Mouse (Mus musculus): ENCODE results near the gene Hist1h1c. TPM values are rescaled to one million over a fixed set of nuclear protein-coding genes. Genes with fewer than 3 reads are reported as not detected.
A peak's percentile ranks its signal among the peaks of the same experiment; 100 is the strongest.
"Not testable (repeated sequence)": the region's sequence is repeated elsewhere in the genome, so short reads cannot be mapped to it uniquely, and the experiment has no call there.

Gene Hist1h1c
- total and polyA plus RNA-seq, 3 experiments, result 10.5 to 623 (median 514) TPM

DNA sequence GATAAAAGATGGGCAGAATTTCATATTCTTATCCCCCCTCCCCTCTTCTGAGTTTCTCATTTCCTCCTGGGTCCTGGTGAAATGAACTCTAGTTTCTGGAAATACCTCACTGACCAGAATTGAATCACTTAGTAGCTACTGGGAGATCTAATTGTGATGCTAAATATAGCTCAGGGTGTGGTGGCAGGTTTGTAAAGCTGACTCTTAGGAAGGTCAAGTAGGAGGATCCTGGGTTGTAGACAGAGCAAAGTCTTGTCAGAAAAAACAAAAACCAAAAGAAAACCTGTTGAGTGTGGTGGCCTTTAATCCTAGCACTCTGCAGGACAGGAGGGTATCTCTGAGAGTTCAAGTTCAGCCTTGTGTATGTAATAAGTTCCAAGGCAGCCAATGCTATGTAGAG lies 3.4 kb downstream of the Hist1h1c start:
- ATAC-seq (ENCODE audit: extremely low read depth, insufficient number of reproducible peaks, low FRiP score, poor library complexity, severe bottlenecking) (no peak), DNase-seq (ENCODE audit: low spot score) (no peak)
- Histone ChIP-seq H3K9me3 (replicated peaks) (no peaks in the 10 kb centered on the region), H3K4me3 (ENCODE audit: low read depth, low read length) (no peak overlapping the region), H3K4me1 (ENCODE audit: insufficient read depth, low read depth, low read length) (peaks cover 28% of the 10 kb centered on the region), H3K27me3 (ENCODE audit: insufficient read depth, low read length) (no peaks in the 10 kb centered on the region), H3K36me3 (replicated peaks) (no peaks in the 10 kb centered on the region)
- TF ChIP-seq GATA2 (IDR thresholded peaks at IDR 0.05; ENCODE audit: borderline replicate concordance, low read depth, low read length) (no peak), TAL1 (conservative IDR thresholded peaks at IDR 0.05; ENCODE audit: low read depth, low read length) (no peak), GATA1 (IDR thresholded peaks at IDR 0.05; ENCODE audit: borderline replicate concordance, low read length) (no peak), CTCF (IDR thresholded peaks at IDR 0.05; ENCODE audit: low read depth, low read length) (no peak), POLR2AphosphoS5 (IDR thresholded peaks at IDR 0.05; ENCODE audit: insufficient replicate concordance, low read depth, low read length) (peak; percentile 57; the same call in 1 of the 2 replicates)

DNA sequence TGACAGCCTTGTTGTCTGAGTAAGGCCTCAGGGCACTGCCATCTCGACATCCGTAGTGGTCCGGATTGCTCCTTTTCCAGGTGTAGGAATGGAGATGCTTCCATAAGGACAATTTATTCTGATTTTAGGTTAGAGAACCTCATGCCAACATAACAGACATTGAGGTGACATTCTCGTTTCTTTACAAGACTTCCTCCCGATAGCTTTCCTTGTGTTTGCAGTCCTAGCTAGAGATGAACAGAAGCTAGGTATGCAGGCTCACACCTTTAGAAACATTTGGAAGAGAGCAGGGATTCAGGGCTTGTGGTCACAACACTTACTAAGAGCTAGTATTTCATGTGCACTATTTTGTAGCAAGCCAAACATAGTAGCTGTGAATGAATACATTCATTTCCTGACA lies 4.6 kb downstream of the Hist1h1c start:
- no peak overlapping the region for H3K4me3 ChIP-seq (ENCODE audit: low read depth, low read length)
- no peaks in the 10 kb centered on the region for H3K9me3 ChIP-seq (replicated peaks)
- no peaks in the 10 kb centered on the region for H3K27me3 ChIP-seq (ENCODE audit: insufficient read depth, low read length)
- H3K4me1 ChIP-seq (ENCODE audit: insufficient read depth, low read depth, low read length), result peaks cover 29% of the 10 kb centered on the region
- TF ChIP-seq POLR2AphosphoS5 (IDR thresholded peaks at IDR 0.05; ENCODE audit: insufficient replicate concordance, low read depth, low read length) (0 out of 2 replicates have a peak, but pooled peaks have one; percentile 90), TAL1 (conservative IDR thresholded peaks at IDR 0.05; ENCODE audit: low read depth, low read length) (no peak)
- ATAC-seq (ENCODE audit: extremely low read depth, insufficient number of reproducible peaks, low FRiP score, poor library complexity, severe bottlenecking) (no peak), DNase-seq (ENCODE audit: low spot score) (no peak)
- no peaks in the 10 kb centered on the region for H3K36me3 ChIP-seq (replicated peaks)

DNA sequence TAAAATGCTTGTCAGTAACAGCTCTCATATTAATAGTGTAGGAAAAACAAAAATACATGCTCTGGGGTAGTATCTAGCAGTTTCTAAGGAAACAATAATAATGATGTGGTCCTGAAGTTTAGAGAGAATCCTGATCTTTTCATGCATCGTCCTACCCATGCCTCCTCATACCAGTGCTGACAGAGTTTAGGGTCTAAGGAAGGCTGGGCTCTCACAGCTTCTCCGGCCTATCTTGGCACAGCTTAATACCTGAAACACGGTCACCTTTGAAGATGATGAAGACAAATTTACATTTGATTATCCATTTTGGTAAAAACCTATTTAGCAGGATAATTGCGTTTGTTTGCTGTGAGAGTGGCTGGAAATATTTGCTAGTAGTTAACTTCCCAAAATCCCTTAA lies 5.4 kb downstream of the Hist1h1c start:
- H3K4me3 ChIP-seq (ENCODE audit: low read depth, low read length), result no peak overlapping the region
- no peak for ATAC-seq (ENCODE audit: extremely low read depth, insufficient number of reproducible peaks, low FRiP score, poor library complexity, severe bottlenecking)
- no peaks in the 10 kb centered on the region for H3K9me3 ChIP-seq (replicated peaks)
- H3K27me3 ChIP-seq (ENCODE audit: insufficient read depth, low read length), result no peaks in the 10 kb centered on the region
- H3K4me1 ChIP-seq (ENCODE audit: insufficient read depth, low read depth, low read length), result peaks cover 35% of the 10 kb centered on the region
- H3K36me3 ChIP-seq (replicated peaks), result no peaks in the 10 kb centered on the region
- no peak for DNase-seq (ENCODE audit: low spot score)
- TF ChIP-seq TAL1 (conservative IDR thresholded peaks at IDR 0.05; ENCODE audit: low read depth, low read length), result no peak
- TF ChIP-seq POLR2AphosphoS5 (IDR thresholded peaks at IDR 0.05; ENCODE audit: insufficient replicate concordance, low read depth, low read length), result peak; percentile 97; the same call in 1 of the 2 replicates

DNA sequence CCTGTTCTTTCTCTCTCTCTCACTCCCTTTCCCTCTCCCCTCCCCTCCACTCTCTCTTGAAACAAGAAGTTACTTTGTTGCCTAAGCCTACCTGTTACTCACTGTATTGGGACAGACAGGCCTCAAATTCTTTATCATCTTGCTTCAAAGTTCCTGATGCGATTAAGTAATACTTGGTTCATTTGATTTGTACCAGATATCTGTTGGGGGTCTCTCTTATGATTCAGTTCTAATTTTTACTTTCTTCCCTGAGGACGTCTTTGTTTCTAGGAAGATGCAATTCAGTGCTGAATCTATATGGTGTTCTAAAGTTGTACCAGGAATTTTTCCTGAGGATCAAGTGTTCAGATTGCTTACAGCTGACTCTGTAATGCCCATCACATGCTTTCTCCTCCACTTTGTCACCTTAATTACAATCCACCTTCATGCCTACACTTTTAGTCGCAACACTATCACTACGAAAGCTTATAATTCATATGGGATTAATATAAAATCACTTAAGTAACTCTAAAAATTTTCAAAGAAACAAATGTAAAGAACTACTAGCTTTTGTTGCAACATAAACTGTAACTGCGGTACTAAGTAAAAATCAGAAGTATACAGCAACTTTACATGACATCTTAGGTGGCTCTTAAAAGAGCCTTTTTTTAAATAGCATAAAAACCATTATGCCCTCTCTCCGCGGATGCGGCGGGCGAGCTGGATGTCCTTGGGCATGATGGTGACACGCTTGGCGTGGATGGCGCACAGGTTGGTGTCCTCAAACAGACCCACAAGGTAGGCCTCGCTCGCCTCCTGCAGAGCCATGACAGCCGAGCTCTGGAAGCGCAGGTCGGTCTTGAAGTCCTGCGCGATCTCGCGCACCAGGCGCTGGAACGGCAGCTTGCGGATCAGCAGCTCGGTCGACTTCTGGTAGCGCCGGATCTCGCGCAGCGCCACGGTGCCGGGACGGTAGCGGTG lies 6.1 kb downstream of the Hist1h1c start:
- DNase-seq (ENCODE audit: low spot score) (no peak), ATAC-seq (ENCODE audit: extremely low read depth, insufficient number of reproducible peaks, low FRiP score, poor library complexity, severe bottlenecking) (no peak)
- Histone ChIP-seq H3K27me3 (ENCODE audit: insufficient read depth, low read length) (no peaks in the 10 kb centered on the region), H3K4me3 (ENCODE audit: low read depth, low read length) (peak overlapping the region; percentile 65; the same call in 1 of the 2 replicates), H3K9me3 (replicated peaks) (no peaks in the 10 kb centered on the region), H3K4me1 (ENCODE audit: insufficient read depth, low read depth, low read length) (peaks cover 40% of the 10 kb centered on the region), H3K36me3 (replicated peaks) (no peaks in the 10 kb centered on the region)
- TF ChIP-seq POLR2AphosphoS5 (IDR thresholded peaks at IDR 0.05; ENCODE audit: insufficient replicate concordance, low read depth, low read length) (peak; percentile 48), CTCF (IDR thresholded peaks at IDR 0.05; ENCODE audit: low read depth, low read length) (no peak)

DNA sequence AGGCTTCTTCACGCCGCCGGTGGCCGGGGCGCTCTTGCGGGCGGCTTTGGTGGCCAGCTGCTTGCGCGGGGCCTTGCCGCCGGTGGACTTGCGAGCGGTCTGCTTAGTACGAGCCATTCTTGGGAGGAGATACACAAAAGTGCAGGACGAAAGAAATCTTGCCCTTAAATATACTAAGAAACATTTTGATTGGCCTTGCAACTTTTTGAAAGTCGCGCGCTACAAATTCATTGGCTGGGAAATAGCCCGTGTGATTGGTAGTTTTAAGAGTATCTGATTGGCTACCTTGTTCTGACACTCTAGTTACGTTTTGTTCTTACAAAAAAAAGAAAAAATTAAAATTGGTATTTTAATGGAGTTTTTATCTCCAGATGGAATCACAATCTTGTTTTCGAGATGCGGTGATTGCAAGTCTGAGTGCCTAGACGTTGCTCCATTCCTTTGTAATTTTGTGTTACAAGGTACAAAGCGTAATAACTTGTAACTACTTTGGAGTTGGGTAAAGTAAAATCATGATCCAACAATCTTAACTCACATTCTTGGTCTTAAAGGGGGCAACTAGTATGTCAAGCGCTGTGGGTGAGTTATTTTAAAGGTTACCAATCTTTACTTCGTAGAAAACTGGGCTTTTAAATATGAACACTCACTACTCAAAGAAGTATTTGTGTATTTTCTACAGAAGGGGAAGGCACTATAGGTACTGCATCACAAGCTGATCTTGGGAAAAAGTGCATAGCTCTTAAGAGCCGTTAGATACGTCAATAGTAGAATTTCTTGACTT lies 7.0 kb downstream of the Hist1h1c start, which contains the start of gene Hist1h3c:
Gene Hist1h3c (minus strand): TSS at position 222 of the 781 bp plus-strand sequence.
- DNase-seq (ENCODE audit: low spot score) (peak; percentile 68), ATAC-seq (ENCODE audit: extremely low read depth, insufficient number of reproducible peaks, low FRiP score, poor library complexity, severe bottlenecking) (peak; percentile 43; the same call in 1 of the 2 replicates)
- TF ChIP-seq GATA2 (IDR thresholded peaks at IDR 0.05; ENCODE audit: borderline replicate concordance, low read depth, low read length), result no peak
- TF ChIP-seq POLR2AphosphoS5 (IDR thresholded peaks at IDR 0.05; ENCODE audit: insufficient replicate concordance, low read depth, low read length), result 0 out of 2 replicates have a peak, but pooled peaks have one; percentile 93
- Histone ChIP-seq H3K9me3 (replicated peaks) (no peaks in the 10 kb centered on the region), H3K4me3 (ENCODE audit: low read depth, low read length) (peak within 1 kb of the TSS; percentile 71), H3K27me3 (ENCODE audit: insufficient read depth, low read length) (no peaks in the 10 kb centered on the region), H3K4me1 (ENCODE audit: insufficient read depth, low read depth, low read length) (peaks cover 44% of the 10 kb centered on the region), H3K36me3 (replicated peaks) (no peaks in the 10 kb centered on the region)

DNA sequence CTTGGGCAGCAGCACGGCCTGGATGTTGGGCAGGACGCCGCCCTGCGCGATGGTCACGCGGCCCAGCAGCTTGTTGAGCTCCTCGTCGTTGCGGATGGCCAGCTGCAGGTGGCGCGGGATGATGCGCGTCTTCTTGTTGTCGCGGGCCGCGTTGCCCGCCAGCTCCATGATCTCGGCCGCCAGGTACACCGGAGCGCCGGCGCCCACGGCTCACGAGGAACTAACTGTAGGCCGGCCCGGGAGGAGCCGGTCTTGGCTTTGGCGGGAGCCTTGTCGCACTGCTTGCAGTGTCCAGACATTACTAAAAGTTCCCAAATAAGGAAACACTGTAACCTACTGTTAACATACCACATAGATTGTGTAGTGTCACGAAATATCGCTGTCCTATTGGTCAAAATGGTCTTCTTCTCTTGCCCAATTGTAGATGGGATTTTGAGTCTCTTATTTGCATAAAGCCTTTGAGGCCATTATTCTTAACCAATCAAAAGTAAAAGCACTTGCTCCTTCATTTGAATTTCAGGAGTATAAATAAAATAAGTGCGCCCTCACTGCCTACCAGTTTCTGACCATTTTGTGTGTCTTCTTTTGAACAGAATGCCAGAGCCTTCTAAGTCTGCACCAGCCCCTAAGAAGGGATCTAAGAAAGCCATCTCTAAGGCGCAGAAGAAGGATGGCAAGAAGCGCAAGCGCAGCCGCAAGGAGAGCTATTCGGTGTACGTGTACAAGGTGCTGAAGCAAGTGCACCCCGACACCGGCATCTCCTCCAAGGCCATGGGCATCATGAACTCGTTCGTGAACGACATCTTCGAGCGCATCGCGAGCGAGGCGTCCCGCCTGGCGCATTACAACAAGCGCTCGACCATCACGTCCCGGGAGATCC lies 7.8 kb downstream of the Hist1h1c start, which contains the start of gene Hist1h2bb:
Gene Hist1h2bb (plus strand): TSS at position 534 of the 880 bp plus-strand sequence.
- peak; percentile 94 for TF ChIP-seq POLR2AphosphoS5 (IDR thresholded peaks at IDR 0.05; ENCODE audit: insufficient replicate concordance, low read depth, low read length)
- Histone ChIP-seq H3K4me3 (ENCODE audit: low read depth, low read length) (peak within 1 kb of the TSS; percentile 71), H3K4me1 (ENCODE audit: insufficient read depth, low read depth, low read length) (peaks cover 44% of the 10 kb centered on the region)
- DNase-seq (ENCODE audit: low spot score) (peak; percentile 52), ATAC-seq (ENCODE audit: extremely low read depth, insufficient number of reproducible peaks, low FRiP score, poor library complexity, severe bottlenecking) (peak; percentile 71)
- not testable (repeated sequence) for H3K9me3 ChIP-seq (replicated peaks); H3K27me3 ChIP-seq (ENCODE audit: insufficient read depth, low read length); H3K36me3 ChIP-seq (replicated peaks)

Data from G1E (cell line).